Mouse (Mus musculus) forebrain, postnatal 0 days (tissue): ENCODE measurements around the gene Ttc41. TPM values are rescaled to one million over a fixed set of nuclear protein-coding genes. Genes with fewer than 3 reads are reported as not detected.
"Not testable (repeated sequence)": the region's sequence is repeated elsewhere in the genome, so short reads cannot be mapped to it uniquely, and the experiment has no call there.

ENCODE experiments used
- ATAC-seq: fragments of 200-750 bp; cut with Nextera tagmentation; 2 replicates; pipeline ENCODE4 v1.8.0; 2017; ENCODE audit warnings: mild to moderate bottlenecking, moderate library complexity
- DNase-seq: peaks from one replicate; pipeline ENCODE4 v3.0.0-alpha.2; 2015
- H3K27ac ChIP-seq: fragments of 300-500 bp; sonication (generic); 2 replicates; pipeline ENCODE4 v1.5.1; 2014; ENCODE audit warnings: low read depth, mild to moderate bottlenecking, antibody characterized with exemption, low read length, moderate library complexity, mixed read lengths
- H3K27me3 ChIP-seq: fragments of 300-500 bp; sonication (generic); 2 replicates; pipeline ENCODE4 v1.6.1; 2014; ENCODE audit warnings: mild to moderate bottlenecking, low read length, mixed read lengths; ENCODE audit not compliant: insufficient read depth
- H3K36me3 ChIP-seq: fragments of 300-500 bp; sonication (generic); 2 replicates; pipeline ENCODE4 v1.6.1; 2014; ENCODE audit warnings: mild to moderate bottlenecking, moderate library complexity; ENCODE audit not compliant: insufficient read depth
- H3K4me1 ChIP-seq: fragments of 300-500 bp; sonication (generic); 2 replicates; pipeline ENCODE4 v1.6.1; 2014; ENCODE audit warnings: antibody characterized with exemption; ENCODE audit not compliant: insufficient read depth
- H3K4me2 ChIP-seq: fragments of 300-500 bp; sonication (generic); 2 replicates; pipeline ENCODE4 v1.6.1; 2014; ENCODE audit warnings: low read depth, mild to moderate bottlenecking, moderate library complexity
- H3K4me3 ChIP-seq: fragments of 300-500 bp; sonication (generic); 2 replicates; pipeline ENCODE4 v1.5.1; 2014; ENCODE audit warnings: low read depth, low read length, mixed read lengths
- H3K9ac ChIP-seq: fragments of 300-500 bp; sonication (generic); 2 replicates; pipeline ENCODE4 v1.6.1; 2014; ENCODE audit warnings: mild to moderate bottlenecking
- H3K9me3 ChIP-seq: fragments of 300-500 bp; sonication (generic); 2 replicates; pipeline ENCODE4 v1.6.1; 2016; ENCODE audit warnings: low read length
- CTCF ChIP-seq: sonication (generic); IDR thresholded peaks from 2 replicates; pipeline ENCODE4 v1.5.1; 2016; ENCODE audit warnings: antibody characterized with exemption, control low read depth, low read depth
- WGBS: fragments of 180-500 bp; shearing (Covaris S2); extraction: QIAGEN DNeasy Blood & Tissue Kit; methylation state at CpG from one replicate; pipeline ENCODE4 v1.1.7; 2014; 5-methylcytosine and 5-hydroxymethylcytosine counted together
- polyA plus RNA-seq: library from polyadenylated mRNA; unstranded; fragments of >200 nt; fragmentation: Nextera tagmentation; extraction: Ambion mirVana; gene quantifications from 2 replicates; pipeline ENCODE4 v1.2.1, GENCODE M21; 2015
- total RNA-seq: library from RNA; depleted of rRNA; stranded (reverse); fragments of >200 nt; gene quantifications from 2 replicates; pipeline ENCODE4 v1.2.3, GENCODE M21; 2014; rRNA removed

Gene Ttc41
- total RNA-seq: 0.92 and 1.6 TPM in 2 replicates
- 0.72 and 1.2 TPM in 2 replicates for polyA plus RNA-seq

DNA sequence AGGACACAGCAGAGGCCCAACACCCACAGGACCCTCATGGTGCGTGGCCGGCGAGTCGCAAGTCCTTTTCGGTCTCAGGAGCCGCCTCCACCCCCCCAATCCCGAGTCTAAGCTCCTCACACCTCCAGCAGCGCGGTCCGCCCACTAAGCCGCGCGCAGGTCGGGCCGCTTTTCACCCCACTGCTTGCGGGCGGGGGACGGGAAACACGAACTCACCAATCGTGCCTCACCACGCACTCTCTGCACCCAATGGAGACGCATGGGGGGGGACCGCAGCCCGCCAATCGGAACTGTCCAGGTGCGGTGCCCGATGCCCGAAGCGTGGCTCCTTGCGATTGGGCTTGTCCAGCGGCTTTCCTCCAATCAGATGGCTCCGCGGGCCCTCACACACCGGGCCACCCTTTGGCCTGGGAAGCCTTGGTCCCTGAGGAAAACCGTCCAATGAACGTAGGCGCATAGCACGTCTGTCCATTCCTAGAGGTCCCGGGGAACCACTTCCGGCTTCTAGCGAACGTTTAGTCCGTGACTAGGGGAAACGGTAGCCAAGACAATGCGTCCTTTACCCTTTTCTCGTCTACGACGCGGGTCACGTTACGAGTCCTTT is at the start of gene Ttc41, which contains the start of gene Hsp90b1:
Ttc41 (plus strand) TSS at position 494 of the 604 bp plus-strand sequence.
Hsp90b1 (minus strand) TSS at position 192 of the 604 bp plus-strand sequence.
- Histone ChIP-seq H3K4me2 (peak within 1 kb of the TSS; percentile 91), H3K4me3 (peak within 1 kb of the TSS; percentile 76), H3K4me1 (peaks cover 6% of the 10 kb centered on the region; the same call in 1 of the 2 replicates), H3K27me3 (no peaks in the 10 kb centered on the region), H3K9me3 (no peaks in the 10 kb centered on the region), H3K36me3 (peaks cover 26% of the 10 kb centered on the region), H3K9ac (peak within 1 kb of the TSS; percentile 69), H3K27ac (peak within 1 kb of the TSS; percentile 86)
- DNase-seq (peak; percentile 99), ATAC-seq (peak; percentile 95)
- 1% methylated on average over 51 of the region's 51 CpGs for WGBS
- TF ChIP-seq CTCF: no peak

DNA sequence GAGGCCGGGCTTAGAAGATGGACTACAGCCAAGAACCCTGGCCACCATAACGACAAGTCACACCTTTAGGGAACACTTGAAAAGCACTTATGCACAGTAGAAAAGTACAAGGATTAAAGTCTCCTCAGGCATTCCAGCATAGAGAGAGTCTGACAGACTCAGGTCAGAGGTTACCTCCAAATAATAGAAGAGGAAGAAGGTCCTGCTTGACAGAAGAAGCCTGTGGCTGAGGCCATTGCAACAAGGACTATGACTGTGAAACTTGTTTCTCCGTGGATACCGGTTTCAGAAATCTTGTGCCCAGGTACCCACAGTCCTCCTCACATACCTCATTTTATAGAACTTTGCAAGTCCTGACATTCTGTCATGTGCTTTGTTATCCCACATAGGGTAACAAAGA is 35.1 kb upstream of the Ttc41 start:
- H3K4me2 ChIP-seq, H3K27ac ChIP-seq, H3K4me3 ChIP-seq, H3K9me3 ChIP-seq, H3K9ac ChIP-seq, H3K36me3 ChIP-seq, H3K4me1 ChIP-seq, DNase-seq, ATAC-seq, H3K27me3 ChIP-seq: not testable (repeated sequence)
- 73% methylated on average over 4 of the region's 4 CpGs for WGBS

DNA sequence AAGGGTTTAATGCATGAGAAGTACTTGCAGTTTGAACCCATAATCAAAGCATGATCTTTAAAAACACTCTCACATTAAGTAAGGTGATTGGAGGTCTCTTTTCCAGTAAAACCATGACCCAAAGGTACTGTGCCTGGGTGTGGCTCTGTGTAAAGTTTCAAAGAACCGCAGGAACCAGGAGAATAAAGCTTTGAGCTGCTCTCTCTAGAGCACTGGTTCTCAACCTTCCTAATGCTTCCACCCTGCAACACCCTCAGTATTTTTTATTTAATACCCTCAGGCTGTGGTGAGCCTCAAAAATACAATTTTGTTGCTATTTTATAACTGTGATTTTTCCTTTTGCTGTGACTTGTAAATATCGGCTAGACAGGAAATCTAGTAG is 20.8 kb upstream of the Ttc41 start:
- H3K4me1 ChIP-seq, H3K36me3 ChIP-seq, H3K9me3 ChIP-seq, H3K27me3 ChIP-seq: not testable (repeated sequence)
- Histone ChIP-seq H3K4me3 (peak overlapping the region; percentile 62), H3K9ac (peak overlapping the region; percentile 89), H3K27ac (peak overlapping the region; percentile 86; the same call in 1 of the 2 replicates), H3K4me2 (peak overlapping the region; percentile 84)
- WGBS: 32% methylated on average over 2 of the region's 2 CpGs
- ATAC-seq (peak; percentile 38), DNase-seq (peak; percentile 2)

DNA sequence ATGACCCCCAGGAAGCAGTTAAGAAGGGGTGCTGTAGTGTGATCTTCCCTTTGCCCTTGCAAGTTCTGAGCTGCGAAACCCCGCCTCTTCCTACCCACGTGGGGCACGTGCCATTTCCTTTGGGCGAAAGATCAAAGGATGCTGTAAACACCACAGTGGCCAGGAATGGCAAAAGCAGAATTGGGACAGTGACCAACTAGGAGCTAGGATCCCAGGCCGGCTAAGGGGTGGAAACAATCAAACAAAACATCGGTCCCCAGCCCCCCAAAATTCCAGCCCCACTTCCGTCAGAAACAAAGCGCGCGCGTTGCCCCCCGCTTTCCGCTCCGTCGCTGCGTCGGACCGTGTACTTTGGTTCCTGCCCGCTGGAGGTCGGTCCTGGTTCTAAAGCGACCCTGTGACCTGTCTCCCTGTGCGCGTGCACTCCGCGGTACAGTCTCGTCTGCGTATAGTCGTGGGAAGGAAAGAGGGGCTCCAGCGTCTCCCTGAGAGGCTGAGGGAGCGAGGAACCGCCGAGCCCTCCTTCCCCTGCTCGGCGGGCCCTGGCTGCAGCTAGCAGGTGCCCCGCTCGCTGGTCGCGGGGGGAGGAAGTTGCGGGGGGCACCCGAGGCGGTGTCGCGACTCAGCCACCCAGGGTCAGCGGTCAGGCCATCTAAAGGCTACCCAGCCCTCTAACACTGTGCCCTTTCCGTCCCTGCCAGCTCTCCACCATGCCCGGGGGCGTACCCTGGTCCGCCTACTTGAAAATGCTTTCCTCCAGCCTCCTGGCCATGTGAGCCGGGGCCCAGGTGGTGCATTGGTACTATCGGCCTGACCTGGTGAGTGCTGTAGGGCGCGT is 20.2 kb upstream of the Ttc41 start:
- not testable (repeated sequence) for H3K4me1 ChIP-seq, H3K36me3 ChIP-seq, H3K27me3 ChIP-seq, H3K9me3 ChIP-seq
- peak overlapping the region; percentile 84 for H3K4me2 ChIP-seq
- TF ChIP-seq CTCF: 0 out of 2 replicates have a peak, but pooled peaks have one; percentile 38
- under 1% methylated on average over 49 of the region's 53 CpGs for WGBS
- ATAC-seq: peak; percentile 97
- H3K4me3 ChIP-seq: peak overlapping the region; percentile 62
- peak overlapping the region; percentile 86 for H3K27ac ChIP-seq
- peak; percentile 92 for DNase-seq
- H3K9ac ChIP-seq: peak overlapping the region; percentile 89

DNA sequence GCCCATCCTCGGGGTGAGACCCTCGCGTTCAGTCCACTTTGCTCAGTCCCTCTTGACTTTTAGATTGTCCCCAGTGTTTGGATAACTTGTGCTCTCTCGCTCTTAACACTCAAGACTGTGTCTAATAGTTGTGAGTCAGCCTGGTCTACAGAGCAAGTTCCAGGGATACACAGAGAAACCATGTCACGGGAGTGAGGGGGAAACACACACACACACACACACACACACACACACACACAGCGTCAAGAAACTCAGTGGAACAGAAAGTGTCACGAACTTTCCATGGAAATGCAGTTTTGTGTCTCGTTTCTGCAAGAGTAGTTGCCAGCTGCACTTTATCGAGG is 19.6 kb upstream of the Ttc41 start:
- ATAC-seq, H3K27ac ChIP-seq: not testable (repeated sequence)
- WGBS: 15% methylated on average over 9 of the region's 9 CpGs

DNA sequence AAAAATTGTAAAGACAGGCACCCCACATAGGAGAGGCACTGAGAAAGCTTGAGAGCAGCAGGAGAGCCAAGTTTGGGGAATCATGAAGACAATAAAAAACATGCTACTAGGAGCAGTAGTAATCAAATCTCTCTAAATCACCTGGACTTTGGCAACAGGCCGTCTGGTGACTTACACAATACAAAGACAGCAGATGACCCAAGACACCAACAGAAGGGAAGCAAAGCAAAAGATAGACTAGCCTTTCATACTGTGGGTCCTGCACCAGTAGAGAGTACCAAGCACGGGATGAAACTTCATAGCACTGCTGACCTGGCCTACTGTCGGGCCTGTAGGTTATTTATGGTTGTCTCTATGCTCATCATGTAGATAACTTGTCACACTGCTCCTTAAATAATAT is 5.4 kb upstream of the Ttc41 start:
- ATAC-seq: no peak
- Histone ChIP-seq H3K4me1 (peaks cover 6% of the 10 kb centered on the region; the same call in 1 of the 2 replicates), H3K36me3 (peaks cover 57% of the 10 kb centered on the region), H3K9me3 (no peaks in the 10 kb centered on the region), H3K4me2 (no peak overlapping the region), H3K9ac (no peak overlapping the region), H3K4me3 (no peak overlapping the region), H3K27me3 (no peaks in the 10 kb centered on the region), H3K27ac (no peak overlapping the region)
- TF ChIP-seq CTCF: no peak
- 72% methylated on average over 3 of the region's 3 CpGs for WGBS
- DNase-seq: no peak

More for the DNA sequence above, 19.6 kb upstream of the Ttc41 start:
- peak; percentile 13 for DNase-seq
- H3K9ac ChIP-seq: peak overlapping the region; percentile 89
- not testable (repeated sequence) for H3K4me1 ChIP-seq, H3K9me3 ChIP-seq, H3K27me3 ChIP-seq
- peak overlapping the region; percentile 84 for H3K4me2 ChIP-seq
- peaks cover 12% of the 10 kb centered on the region for H3K36me3 ChIP-seq
- H3K4me3 ChIP-seq: peak overlapping the region; percentile 62

DNA sequence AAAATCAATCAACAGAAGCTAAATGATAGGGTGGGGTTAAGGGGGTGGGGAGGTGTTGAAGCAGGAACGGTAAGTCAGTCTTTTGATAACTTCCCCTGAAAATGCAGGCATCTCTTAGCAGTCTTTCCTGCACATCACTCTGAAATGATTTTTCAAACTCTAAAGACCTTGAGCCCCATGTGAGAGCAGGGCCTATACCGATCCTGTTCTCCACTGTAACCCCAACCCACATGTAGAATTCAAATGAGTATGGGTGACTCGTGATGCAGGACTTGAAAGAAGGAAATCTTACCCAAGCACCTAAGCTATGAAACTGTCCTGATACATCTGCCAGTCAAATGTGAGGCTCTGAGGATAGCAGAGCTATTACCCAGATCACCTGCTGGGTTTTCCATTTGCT is 4.6 kb upstream of the Ttc41 start:
- WGBS: 66% methylated on average over 3 of the region's 3 CpGs
- no peaks in the 10 kb centered on the region for H3K27me3 ChIP-seq
- peaks cover 50% of the 10 kb centered on the region for H3K36me3 ChIP-seq
- no peak for ATAC-seq
- H3K27ac ChIP-seq: no peak overlapping the region
- no peak for TF ChIP-seq CTCF
- H3K4me1 ChIP-seq: peaks cover 6% of the 10 kb centered on the region; the same call in 1 of the 2 replicates
- H3K9ac ChIP-seq: no peak overlapping the region
- H3K4me3 ChIP-seq: no peak overlapping the region
- no peak for DNase-seq
- H3K9me3 ChIP-seq: no peaks in the 10 kb centered on the region
- H3K4me2 ChIP-seq: no peak overlapping the region
